Mouse (Mus musculus): ENCODE results near the gene Ercc2.

GRCm38 (mm10) chr7:19413525-19413924, 31.7 kb downstream of the Ercc2 start:
- TF ChIP-seq EP300 (IDR thresholded peaks at IDR 0.05; ENCODE audit: low read depth in 1 of 2, low read length in 2 of 2) (no peak), BHLHE40 (IDR thresholded peaks at IDR 0.05; ENCODE audit: borderline replicate concordance, low read depth, low read length) (no peak), POLR2A (IDR thresholded peaks at IDR 0.05; ENCODE audit: control insufficient read depth in 1 of 2, insufficient read depth in 1 of 2, low read depth in 1 of 2, low read length in 2 of 2, poor library complexity in 1 of 2) (no peak), CTCF (IDR thresholded peaks at IDR 0.05 in 2 of 3, conservative IDR thresholded peaks at IDR 0.05 in 1 of 3; ENCODE audit: control insufficient read depth in 1 of 3, insufficient read depth in 1 of 3, low read depth in 2 of 3, low read length in 3 of 3, poor library complexity in 1 of 3, severe bottlenecking in 1 of 3) (no peak), ETS1 (IDR thresholded peaks at IDR 0.05; ENCODE audit: low read depth, low read length) (no peak)

Data from MEL (cell line).